Mouse (Mus musculus): Measurements from ENCODE around the gene Usp9x. TPM values are rescaled to one million over a fixed set of nuclear protein-coding genes. Genes with fewer than 3 reads are reported as not detected.

Usp9x gene
- 109 to 123 TPM (median 112 TPM) in 4 replicates for total RNA-seq (2023)

DNA sequence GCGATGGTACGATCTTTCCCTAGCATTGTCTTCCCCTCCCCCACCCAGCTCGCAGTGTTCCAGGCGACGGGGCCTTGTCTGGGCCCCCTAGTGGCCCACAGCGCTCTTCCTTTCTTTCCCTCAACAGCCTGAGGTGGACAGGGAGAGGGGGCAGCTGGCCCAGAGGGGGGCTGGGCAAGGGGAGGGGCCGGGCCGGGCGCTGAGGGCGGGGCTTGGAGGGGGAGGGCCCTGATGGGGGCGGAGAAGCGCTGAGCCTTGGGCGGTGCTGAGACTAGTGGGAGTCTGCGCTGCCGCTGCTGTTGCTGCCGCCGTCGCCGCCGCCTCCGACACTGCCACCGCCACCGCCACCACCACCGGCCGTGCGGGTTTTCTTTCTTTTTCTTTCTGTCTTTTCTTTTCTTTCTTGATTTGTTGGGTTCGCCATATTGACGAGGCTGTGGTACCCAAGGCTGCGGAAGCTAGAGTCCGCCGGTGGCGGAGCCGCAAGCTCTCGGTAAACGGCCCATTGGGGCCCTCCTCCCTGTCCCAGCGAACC lies at the start of gene Usp9x:
Gene Usp9x, plus strand, starts transcription at position 258 of the 535 bp plus-strand sequence.

Other genes with a start within 250 kb of the Usp9x start
- 537 to 579 TPM (median 556 TPM) in 4 replicates for gene Ddx3x, start 209.5 kb downstream of the Usp9x start, total RNA-seq (2023)

All from B cell, adult 62 days (primary cell).